Mouse (Mus musculus): ENCODE results near the gene Ostf1.

DNA sequence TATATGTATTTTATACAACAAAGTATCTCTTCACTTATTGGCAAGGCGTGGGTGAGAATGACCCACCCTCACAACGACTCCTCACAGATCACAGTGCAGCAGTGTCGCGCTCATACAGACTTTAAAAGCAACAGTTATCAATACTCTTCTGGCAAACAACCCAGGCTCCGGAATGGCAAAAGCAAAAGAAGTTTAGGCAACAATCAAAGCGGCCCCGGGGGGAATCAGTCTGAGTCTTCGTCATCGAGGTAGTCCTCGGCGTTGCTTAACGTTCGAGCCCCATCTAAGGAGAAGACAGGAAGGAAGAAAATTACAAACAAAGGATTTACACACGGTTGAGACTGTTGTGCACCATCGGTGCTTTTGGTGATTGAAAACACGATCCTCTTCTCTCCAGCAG lies 50.6 kb downstream of the Ostf1 start:
- no peak for TF ChIP-seq CTCF (IDR thresholded peaks at IDR 0.05; ENCODE audit: control insufficient read depth, insufficient read depth, insufficient replicate concordance, low read depth, low read length)
- TF ChIP-seq POLR2A (IDR thresholded peaks at IDR 0.05; ENCODE audit: control insufficient read depth, low read depth, low read length), result no peak

Data from testis, adult 2 months (tissue).